Mouse (Mus musculus) hindlimb bud, embryonic 11.5 days (tissue): ENCODE data around the gene Bcl2l2.

Experiments
- DNase-seq: peaks from one replicate; pipeline ENCODE4 v3.0.0-alpha.2; 2012; ENCODE audit warnings: low read depth, low spot score; ENCODE audit errors: extremely low spot score

The Bcl2l2 gene

DNA sequence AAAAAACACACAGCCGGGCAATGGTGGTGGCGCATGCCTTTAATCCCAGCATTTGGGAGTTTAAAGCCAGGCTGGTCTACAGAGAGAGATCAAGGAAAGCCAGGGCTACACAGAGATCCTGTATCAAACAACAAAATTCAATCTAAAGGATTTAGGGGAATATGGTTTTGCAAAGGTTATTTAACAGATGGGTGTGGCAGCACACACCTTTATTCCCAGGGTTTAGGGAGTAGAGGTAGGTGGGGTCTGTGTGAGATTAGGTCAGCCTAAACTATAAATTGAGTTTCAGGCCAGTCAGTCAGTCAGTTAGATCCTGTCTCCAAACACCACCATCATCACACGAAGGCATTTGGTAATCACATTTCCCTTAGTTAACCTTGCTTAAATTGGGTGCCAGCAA, 9.0 kb downstream of the Bcl2l2 start, which contains the start of gene Pabpn1:
Gene Pabpn1, plus strand, starts transcription at position 301 of the 400 bp plus-strand sequence.
- DNase-seq, result no peak

DNA sequence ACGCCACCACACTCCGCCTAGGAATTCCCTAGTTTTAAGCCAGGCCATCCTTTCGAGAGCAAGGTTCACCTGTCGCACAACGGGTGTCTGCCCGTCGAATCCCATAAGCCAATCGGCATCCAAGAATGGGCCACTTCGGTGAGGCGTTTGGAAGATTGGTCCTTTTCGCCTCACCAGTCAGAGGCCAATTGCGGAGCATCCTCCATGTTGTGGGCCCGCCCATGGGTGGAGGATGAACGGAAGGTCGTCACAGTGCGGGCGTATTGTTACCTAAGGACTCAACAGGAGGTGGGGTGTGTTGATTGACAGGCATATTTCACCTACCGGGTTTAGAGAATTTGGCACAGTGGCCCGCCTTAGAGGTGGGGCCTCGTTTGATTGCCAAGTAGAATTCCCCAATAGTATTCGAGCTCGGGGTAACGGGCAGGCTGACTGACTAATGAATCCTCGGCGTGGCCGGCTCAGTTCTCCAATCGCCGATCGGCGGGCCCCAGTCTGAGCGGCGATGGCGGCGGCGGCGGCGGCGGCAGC, 10.5 kb downstream of the Bcl2l2 start:
- DNase-seq, result peak; percentile 99

GRCm38 (mm10) chr14:54894296-54895151, 11.3 kb downstream of the Bcl2l2 start:
- DNase-seq, result no peak

DNA sequence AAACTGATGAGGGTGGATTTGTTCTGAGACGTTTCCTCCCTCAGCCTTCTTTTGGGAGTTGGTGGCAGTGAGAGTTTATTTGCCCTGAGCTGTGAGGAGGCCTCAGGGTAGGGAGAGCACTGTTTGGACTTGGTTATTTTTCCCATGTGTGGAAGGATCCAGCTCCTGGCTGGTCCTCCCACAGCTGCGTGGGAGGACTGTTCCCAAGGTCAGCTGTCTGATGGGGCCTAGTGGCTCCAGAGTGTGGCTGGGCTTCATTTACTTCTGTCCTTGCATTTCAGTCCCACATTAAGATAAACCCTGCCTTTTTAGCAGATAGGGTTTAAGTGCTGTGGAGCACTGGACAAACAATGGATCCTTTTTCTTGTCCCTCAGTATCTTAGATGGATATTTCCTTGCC, 14.3 kb downstream of the Bcl2l2 start:
- DNase-seq, result no peak

GRCm38 (mm10) chr14:54900383-54900782, 17.2 kb downstream of the Bcl2l2 start:
- DNase-seq, result no peak

GRCm38 (mm10) chr14:54903641-54904040, 20.5 kb downstream of the Bcl2l2 start:
- no peak for DNase-seq

DNA sequence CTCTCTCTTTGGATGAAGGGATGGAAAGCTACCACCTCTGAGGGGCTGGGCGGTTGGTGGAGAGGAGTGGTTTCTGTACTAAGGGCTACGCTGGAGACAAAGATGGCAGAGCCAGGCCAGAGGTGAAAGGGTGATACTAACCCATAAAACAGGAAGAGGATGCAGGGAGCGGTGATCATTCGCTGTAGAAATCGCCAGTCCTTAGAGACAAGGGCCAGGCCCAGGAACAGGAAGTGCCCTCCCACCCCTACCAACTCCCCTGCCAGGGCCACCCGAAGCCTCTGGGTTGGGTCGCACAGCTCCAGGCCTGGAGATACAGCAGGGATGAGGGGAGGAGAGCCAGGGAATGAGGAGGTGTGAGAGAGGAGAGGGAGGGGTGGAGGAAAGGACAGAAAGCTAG, 25.5 kb downstream of the Bcl2l2 start:
- no peak for DNase-seq

- no peak for DNase-seq
Measured at GRCm38 (mm10) chr14:54912109-54912850, 29.1 kb downstream of the Bcl2l2 start.

DNA sequence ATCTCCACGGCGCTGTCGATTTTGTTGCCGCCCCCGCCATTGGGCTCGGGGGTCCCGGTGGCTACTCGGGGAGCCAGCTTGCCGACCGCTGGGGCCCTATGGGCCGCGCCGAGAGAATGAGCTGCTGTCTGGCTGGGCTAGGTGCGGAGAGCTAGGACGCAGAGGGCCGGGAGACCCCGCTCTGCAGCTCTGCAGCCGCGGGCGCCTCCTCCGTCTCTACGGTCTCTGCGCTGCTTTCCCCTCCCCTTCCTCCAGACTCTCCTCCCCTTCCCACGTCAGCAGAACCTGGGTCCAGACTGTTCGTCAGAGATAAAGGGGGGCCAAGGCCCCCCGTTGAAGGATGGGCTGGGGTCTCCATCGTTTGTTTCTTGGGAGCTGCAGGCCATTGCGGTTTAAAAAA, 29.7 kb downstream of the Bcl2l2 start, which contains the start of gene Slc22a17:
Gene Slc22a17, minus strand, starts transcription at position 247 of the 400 bp plus-strand sequence.
- DNase-seq, result no peak

DNA sequence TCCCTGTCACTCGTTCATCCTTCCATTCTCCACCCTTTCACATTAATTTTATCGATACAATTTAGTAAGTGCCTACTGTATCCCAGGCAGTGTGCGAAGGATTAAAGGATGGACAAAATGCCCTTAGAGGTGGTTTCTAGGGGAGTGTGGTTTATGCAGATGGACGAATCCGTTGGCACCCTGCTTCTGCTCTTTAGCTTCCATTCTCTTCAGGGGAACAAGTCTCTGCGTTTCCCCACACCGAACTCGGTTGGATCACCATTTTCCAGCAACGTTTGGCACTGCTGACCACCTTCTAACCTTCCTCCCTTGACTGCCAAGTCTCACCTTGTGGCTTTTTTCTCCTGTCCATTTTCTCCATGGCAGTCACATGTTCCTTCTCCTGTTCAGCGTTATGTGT, 30.2 kb downstream of the Bcl2l2 start:
- DNase-seq, result no peak

- no peak for DNase-seq
Measured at GRCm38 (mm10) chr14:54920076-54920685, 37.0 kb downstream of the Bcl2l2 start.

- no peak for DNase-seq
Measured at GRCm38 (mm10) chr14:54924641-54925348, 41.6 kb downstream of the Bcl2l2 start.

GRCm38 (mm10) chr14:54925349-54926342, 42.5 kb downstream of the Bcl2l2 start, which contains the start of gene Efs:
Efs (minus strand) TSS chr14:54926126.
- no peak for DNase-seq

DNA sequence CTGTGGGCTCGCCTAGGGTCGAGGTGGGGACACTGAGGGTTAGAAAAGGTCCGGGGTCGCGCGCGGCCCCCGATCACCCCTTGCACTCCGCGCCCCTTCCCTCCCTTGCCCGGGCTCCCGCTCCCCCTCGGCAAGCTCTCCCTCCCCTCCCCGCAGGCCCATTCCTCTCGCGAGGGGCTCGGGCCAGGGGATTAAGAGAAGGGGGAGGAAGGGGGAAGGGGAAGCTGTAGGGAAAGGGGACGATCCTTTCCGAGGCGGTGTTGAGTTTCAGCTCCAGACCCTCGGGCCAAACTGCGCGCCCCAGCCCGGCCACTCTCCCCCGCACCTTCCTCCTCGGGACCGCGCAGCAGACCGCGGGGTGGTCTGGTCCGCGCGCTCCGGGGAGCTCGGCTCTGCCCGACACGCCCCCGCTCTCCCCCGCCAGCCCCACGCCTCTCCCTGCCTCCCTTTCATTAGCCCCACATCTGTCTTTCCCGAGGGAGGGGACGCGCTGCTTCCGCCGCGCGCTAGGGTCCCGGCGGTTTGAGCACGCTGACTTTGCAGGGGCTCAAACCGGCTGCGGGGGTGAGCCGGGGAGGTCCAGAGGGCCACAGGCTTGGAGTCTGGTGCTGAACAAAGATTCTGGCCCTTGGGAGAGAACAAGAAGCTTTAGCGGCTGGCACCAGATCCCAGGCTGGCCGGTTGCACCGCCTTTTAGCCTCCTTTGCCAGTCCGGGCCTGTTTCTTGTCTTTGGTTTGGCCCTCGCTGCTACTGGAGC, 43.4 kb downstream of the Bcl2l2 start:
- DNase-seq, result no peak

- DNase-seq, result no peak
Measured at GRCm38 (mm10) chr14:54927296-54927695, 44.1 kb downstream of the Bcl2l2 start.

GRCm38 (mm10) chr14:54929801-54930200, 46.6 kb downstream of the Bcl2l2 start:
- no peak for DNase-seq

- DNase-seq, result no peak
Measured at GRCm38 (mm10) chr14:54930431-54930830, 47.3 kb downstream of the Bcl2l2 start.

GRCm38 (mm10) chr14:54932645-54933150, 49.5 kb downstream of the Bcl2l2 start, which contains the start of gene Il25:
Il25 (plus strand) TSS chr14:54932695.
- no peak for DNase-seq
